Mouse (Mus musculus): ENCODE measurements around the gene Clasp2. TPM values are rescaled to one million over a fixed set of nuclear protein-coding genes. Genes with fewer than 3 reads are reported as not detected.

Clasp2 gene
- polyA plus RNA-seq (2015; fragmentation: Illumina TruSeq; extraction: RNeasy Lipid Tissue Mini Kit (QIAGEN cat#74804); ENCODE audit: low read depth, low replicate concordance): 144 TPM

DNA sequence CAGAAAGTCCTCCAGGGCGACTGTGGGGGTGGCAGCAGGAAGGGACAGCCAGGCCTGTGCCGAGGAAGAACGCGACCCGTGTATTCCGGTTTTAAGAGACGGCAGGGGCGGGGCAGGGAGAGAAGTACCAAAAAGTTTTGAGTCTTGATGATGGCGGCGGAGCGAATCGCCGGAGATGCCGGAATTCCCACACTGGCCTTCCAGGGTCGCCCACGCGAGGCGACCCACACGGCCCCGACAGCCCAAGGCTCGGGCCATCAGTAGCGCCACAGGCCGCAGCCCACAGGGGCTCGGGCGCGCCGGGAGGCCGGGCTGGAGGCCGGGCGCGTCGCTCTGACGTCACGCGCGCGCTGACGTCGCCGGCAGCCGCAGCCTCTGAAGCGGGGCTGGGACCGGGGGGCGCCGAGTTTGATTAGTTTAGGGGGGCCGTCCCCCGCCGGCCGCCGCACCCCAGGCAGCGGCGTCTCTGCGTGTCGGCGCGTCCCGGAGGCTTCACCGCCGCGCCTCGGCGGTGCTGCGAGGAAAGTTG lies at the start of gene Clasp2:
Gene Clasp2, plus strand, starts transcription at position 366 of the 529 bp plus-strand sequence.

DNA sequence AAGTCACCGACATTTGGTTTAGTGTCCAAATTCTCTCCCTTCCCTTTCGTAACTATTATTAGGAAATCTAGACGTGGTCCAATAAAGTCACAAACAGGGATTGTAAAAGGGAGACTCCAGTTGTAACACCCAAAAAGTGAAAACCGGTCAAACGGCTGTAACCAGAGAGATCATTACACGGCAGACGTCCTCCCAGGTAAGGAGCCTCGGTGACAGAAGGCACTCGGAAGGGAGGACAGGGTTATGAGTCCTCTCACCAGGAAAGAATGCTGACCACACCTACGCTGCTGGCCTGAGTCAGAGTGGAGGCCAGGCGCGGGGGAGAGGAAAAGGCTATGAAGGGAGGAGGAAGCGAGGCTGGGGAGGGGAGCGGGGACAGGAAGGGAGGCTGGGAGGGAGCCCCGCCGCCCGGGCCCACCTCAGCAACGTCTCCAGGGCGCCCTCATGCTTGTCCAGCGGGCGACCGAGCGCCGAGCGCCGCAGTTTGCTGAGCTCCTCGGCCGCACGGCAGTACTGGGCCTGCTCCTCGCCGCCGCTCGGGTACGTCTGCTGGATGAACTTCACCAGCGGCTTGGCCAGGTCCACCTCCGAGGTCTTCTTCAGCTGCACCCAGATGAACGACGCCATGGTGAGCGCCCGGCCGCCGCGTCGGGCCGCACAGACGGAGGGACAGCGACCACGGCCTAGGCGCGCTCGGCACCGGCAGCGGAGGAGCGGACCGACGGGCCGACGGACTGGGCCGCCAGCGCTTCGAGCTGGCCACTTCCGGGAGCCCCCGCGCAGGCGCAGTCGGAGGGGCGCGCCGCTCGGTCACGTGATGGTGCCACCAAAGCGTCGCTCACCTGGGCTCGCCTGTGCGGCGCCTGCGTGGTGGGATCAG lies 33.6 kb upstream of the Clasp2 start, which contains the start of gene Pdcd6ip:
Gene Pdcd6ip, minus strand, starts transcription at position 779 of the 880 bp plus-strand sequence.

DNA sequence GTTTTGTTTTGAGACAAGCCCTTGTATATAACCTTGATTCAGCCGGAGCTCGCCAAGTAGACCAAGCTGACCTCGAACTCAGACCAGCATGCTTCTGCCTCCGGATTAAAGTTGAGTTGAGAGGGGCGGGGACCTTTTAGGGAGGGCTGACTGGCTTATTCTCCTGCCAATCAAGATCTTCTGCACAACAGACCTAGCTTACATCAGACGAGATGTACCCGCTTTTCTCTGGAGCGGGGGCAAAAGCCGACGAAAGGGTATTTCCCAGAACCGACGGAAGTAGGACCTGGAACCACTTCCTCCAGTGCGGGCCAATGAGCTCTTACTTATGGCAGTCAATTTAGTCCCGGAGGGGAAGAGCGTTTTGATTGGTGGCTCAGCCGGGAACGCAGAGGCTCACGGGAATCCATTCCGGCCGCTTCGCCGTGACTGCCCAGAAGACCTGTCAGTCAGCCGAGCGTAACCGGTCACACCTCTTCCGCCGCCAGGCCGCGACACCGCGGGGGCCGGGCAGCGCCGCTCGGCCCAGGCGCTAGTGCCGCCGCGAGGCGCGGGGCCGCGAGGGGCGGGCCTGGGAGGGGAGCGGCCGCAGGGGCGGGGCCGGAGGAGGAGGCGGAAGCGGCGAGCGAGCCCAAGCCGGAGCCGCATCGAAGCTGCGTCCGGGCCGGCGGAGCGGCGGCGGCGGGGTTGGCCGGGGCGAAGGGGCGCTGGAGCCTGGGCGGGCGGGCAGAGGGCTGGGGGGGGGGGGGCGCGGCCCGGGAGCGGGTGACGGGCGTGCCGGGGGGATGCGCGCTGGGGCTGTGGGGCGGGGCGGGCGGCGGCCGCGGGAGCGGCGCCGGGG lies 189.5 kb downstream of the Clasp2 start, which contains the start of gene Ubp1:
Gene Ubp1, plus strand, starts transcription at position 401 of the 841 bp plus-strand sequence.

Other genes with a start within 250 kb of the Clasp2 start
- 42.1 TPM for gene Pdcd6ip, start 33.2 kb upstream of the Clasp2 start, polyA plus RNA-seq (2015; fragmentation: Illumina TruSeq; extraction: RNeasy Lipid Tissue Mini Kit (QIAGEN cat#74804); ENCODE audit: low read depth, low replicate concordance)
- gene Ubp1, start 189.5 kb downstream of the Clasp2 start, polyA plus RNA-seq (2015; fragmentation: Illumina TruSeq; extraction: RNeasy Lipid Tissue Mini Kit (QIAGEN cat#74804); ENCODE audit: low read depth, low replicate concordance): 75.5 TPM

Measured in brain, adult 10 weeks (tissue).